ENCODE assay signal across 9 mouse cellular contexts in genomic region chr1:78310861-78311341, GRCm38 (mm10). TPM values are rescaled to one million over a fixed set of nuclear protein-coding genes. Genes with fewer than 3 reads are reported as not detected.
DNase-seq lines count a peak whose midpoint lies in the region; ATAC-seq and TF ChIP-seq lines count a peak whose summit lies in the region.
"Had no signal": no experiment of that assay in that cellular context is flagged by ENCODE, and none has a peak within 500 bp of the region (broad histone marks: within the 10 kb centered on the region; RNA-seq: fewer than 3 reads in every experiment).

No protein-coding gene starts in this region.

- 0 out of 2 replicates have a peak, but pooled peaks have one; percentile 1 for TF ChIP-seq CTCF in midbrain, postnatal 0 days (IDR thresholded peaks at IDR 0.05)

- WGBS in heart, embryonic 12.5 days, result under 1% methylated on average over 17 of the region's 17 CpGs
- WGBS in embryonic facial prominence, embryonic 15.5 days, result under 1% methylated on average over 17 of the region's 17 CpGs
- under 1% methylated on average over 17 of the region's 17 CpGs for WGBS in intestine, embryonic 14.5 days
- WGBS in limb, embryonic 11.5 days, result under 1% methylated on average over 17 of the region's 17 CpGs
- WGBS in midbrain, postnatal 0 days, result 1% methylated on average over 17 of the region's 17 CpGs

- H3K9me3 ChIP-seq in heart, embryonic 12.5 days (replicated peaks), result no peaks in the 10 kb centered on the region
- no peaks in the 10 kb centered on the region for H3K9me3 ChIP-seq in embryonic facial prominence, embryonic 15.5 days (replicated peaks)
- no peaks in the 10 kb centered on the region for H3K9me3 ChIP-seq in intestine, embryonic 14.5 days (ENCODE audit: control insufficient read depth, low read length)
- no peaks in the 10 kb centered on the region for H3K9me3 ChIP-seq in limb, embryonic 11.5 days (ENCODE audit: control insufficient read depth, low read length)
- no peaks in the 10 kb centered on the region for H3K9me3 ChIP-seq in midbrain, postnatal 0 days (ENCODE audit: low read length)

- peak overlapping the region; percentile 54 for H3K4me3 ChIP-seq in heart, embryonic 12.5 days
- peak overlapping the region; percentile 56 for H3K4me3 ChIP-seq in embryonic facial prominence, embryonic 15.5 days (replicated peaks)
- H3K4me3 ChIP-seq in intestine, embryonic 14.5 days (ENCODE audit: low read depth, low read length), result peak overlapping the region; percentile 54
- peak overlapping the region; percentile 57 for H3K4me3 ChIP-seq in limb, embryonic 11.5 days (ENCODE audit: low read depth, low read length)
- peak overlapping the region; percentile 66 for H3K4me3 ChIP-seq in midbrain, postnatal 0 days (ENCODE audit: low read depth, low read length)

- peaks cover 56% of the 10 kb centered on the region for H3K27me3 ChIP-seq in heart, embryonic 12.5 days (replicated peaks)
- peaks cover 23% of the 10 kb centered on the region for H3K27me3 ChIP-seq in embryonic facial prominence, embryonic 15.5 days
- H3K27me3 ChIP-seq in intestine, embryonic 14.5 days (replicated peaks; ENCODE audit: control insufficient read depth, insufficient read depth, low read length), result peaks cover 25% of the 10 kb centered on the region
- peaks cover 21% of the 10 kb centered on the region for H3K27me3 ChIP-seq in limb, embryonic 11.5 days (ENCODE audit: control insufficient read depth, insufficient read depth, low read length)
- peaks cover 21% of the 10 kb centered on the region; the same call in 1 of the 2 replicates for H3K27me3 ChIP-seq in midbrain, postnatal 0 days (ENCODE audit: insufficient read depth, low read length)
- H3K27me3 ChIP-seq: CH12.LX had no signal

- H3K4me2 ChIP-seq in heart, embryonic 12.5 days, result peak overlapping the region; percentile 98
- H3K4me2 ChIP-seq in embryonic facial prominence, embryonic 15.5 days (replicated peaks), result peak overlapping the region; percentile 100
- H3K4me2 ChIP-seq in intestine, embryonic 14.5 days (ENCODE audit: low read length), result peak overlapping the region; percentile 76
- peak overlapping the region; percentile 100 for H3K4me2 ChIP-seq in limb, embryonic 11.5 days (ENCODE audit: low read depth, severe bottlenecking)
- H3K4me2 ChIP-seq in midbrain, postnatal 0 days (ENCODE audit: low read depth, low read length, poor library complexity, severe bottlenecking), result peak overlapping the region; percentile 99

- peak overlapping the region; percentile 35; the same call in 1 of the 2 replicates for H3K9ac ChIP-seq in heart, embryonic 12.5 days
- H3K9ac ChIP-seq in embryonic facial prominence, embryonic 15.5 days, result no peak overlapping the region
- peak overlapping the region; percentile 60 for H3K9ac ChIP-seq in intestine, embryonic 14.5 days (ENCODE audit: low read length)
- no peak overlapping the region for H3K9ac ChIP-seq in limb, embryonic 11.5 days (ENCODE audit: low read length)
- peak overlapping the region; percentile 52; the same call in 1 of the 2 replicates for H3K9ac ChIP-seq in midbrain, postnatal 0 days (replicated peaks; ENCODE audit: low read length, poor library complexity, severe bottlenecking)

- peaks cover 16% of the 10 kb centered on the region for H3K4me1 ChIP-seq in heart, embryonic 12.5 days (replicated peaks)
- H3K4me1 ChIP-seq in embryonic facial prominence, embryonic 15.5 days, result peaks cover 16% of the 10 kb centered on the region
- H3K4me1 ChIP-seq in intestine, embryonic 14.5 days (replicated peaks; ENCODE audit: control insufficient read depth, insufficient read depth, low read length), result peaks cover 12% of the 10 kb centered on the region; the same call in 1 of the 2 replicates
- H3K4me1 ChIP-seq in limb, embryonic 11.5 days (ENCODE audit: control insufficient read depth, insufficient read depth, low read length), result peaks cover 12% of the 10 kb centered on the region
- 0 out of 2 replicates have a peak, but pooled peaks cover 6% of the 10 kb centered on the region for H3K4me1 ChIP-seq in midbrain, postnatal 0 days (ENCODE audit: insufficient read depth, low read length)

- no peaks in the 10 kb centered on the region for H3K36me3 ChIP-seq in heart, embryonic 12.5 days
- H3K36me3 ChIP-seq in embryonic facial prominence, embryonic 15.5 days, result no peaks in the 10 kb centered on the region
- no peaks in the 10 kb centered on the region for H3K36me3 ChIP-seq in intestine, embryonic 14.5 days (ENCODE audit: control insufficient read depth, insufficient read depth, low read length)
- H3K36me3 ChIP-seq in limb, embryonic 11.5 days (ENCODE audit: control insufficient read depth, insufficient read depth, low read length), result no peaks in the 10 kb centered on the region
- no peaks in the 10 kb centered on the region for H3K36me3 ChIP-seq in midbrain, postnatal 0 days (ENCODE audit: insufficient read depth, low read length)

- no peak overlapping the region for H3K27ac ChIP-seq in heart, embryonic 12.5 days (ENCODE audit: poor library complexity, severe bottlenecking)
- no peak overlapping the region for H3K27ac ChIP-seq in embryonic facial prominence, embryonic 15.5 days (replicated peaks)
- peak overlapping the region; percentile 62; the same call in 1 of the 2 replicates for H3K27ac ChIP-seq in intestine, embryonic 14.5 days (ENCODE audit: low read depth)
- no peak overlapping the region for H3K27ac ChIP-seq in limb, embryonic 11.5 days (replicated peaks; ENCODE audit: low read depth, low read length)
- H3K27ac ChIP-seq in midbrain, postnatal 0 days (ENCODE audit: low read depth, low read length), result no peak overlapping the region

- no peak for ATAC-seq in heart, embryonic 12.5 days (ENCODE audit: insufficient number of reproducible peaks, low FRiP score)
- ATAC-seq in embryonic facial prominence, embryonic 15.5 days (ENCODE audit: insufficient number of reproducible peaks, low FRiP score, low TSS enrichment, low read depth), result peak; percentile 80
- peak; percentile 65; the same call in 1 of the 2 replicates for ATAC-seq in intestine, embryonic 14.5 days (replicated peaks; ENCODE audit: low FRiP score, low TSS enrichment, low read depth)
- ATAC-seq in limb, embryonic 11.5 days (ENCODE audit: insufficient number of reproducible peaks, low FRiP score, low TSS enrichment, low read depth), result peak; percentile 56; the same call in 1 of the 2 replicates
- ATAC-seq in midbrain, postnatal 0 days (ENCODE audit: low FRiP score), result 0 out of 2 replicates have a peak, but pooled peaks have one; percentile 27

- no peak for DNase-seq in heart, adult 9 months (ENCODE audit: low spot score in 2 of 2)
- DNase-seq in intestine, embryonic 14.5 days (ENCODE audit: low spot score), result peak; percentile 76
- DNase-seq in limb, embryonic 11.5 days (ENCODE audit: low spot score), result peak; percentile 59
- DNase-seq in midbrain, postnatal 0 days (ENCODE audit: low spot score), result peak; percentile 65
- DNase-seq in thymus, postnatal 14 days, result no peak
- DNase-seq in spleen, postnatal 36 days (ENCODE audit: low spot score in 2 of 2), result no peak

RNA-seq across cellular contexts. Expression of gene Sgpp2, which starts 0.8 kb away (rescaled TPM):
- 0.14 TPM in 2 replicates for polyA plus RNA-seq in heart, embryonic 12.5 days (2016; fragmentation: Nextera tagmentation; extraction: Ambion mirVana)
- polyA plus RNA-seq in embryonic facial prominence, embryonic 15.5 days (2015; fragmentation: Nextera tagmentation; extraction: Ambion mirVana), result 3.2 and 3.6 TPM in 2 replicates
- polyA plus RNA-seq in intestine, embryonic 14.5 days (2014; fragmentation: Nextera tagmentation; extraction: Ambion mirVana), result 37.8 and 43.2 TPM in 2 replicates
- polyA plus RNA-seq in limb, embryonic 11.5 days (2014; fragmentation: Nextera tagmentation; extraction: Ambion mirVana), result 0.65 and 1.4 TPM in 2 replicates
- total RNA-seq in midbrain, postnatal 0 days (2014; rRNA removed), result 2.8 and 3.3 TPM in 2 replicates
- polyA plus RNA-seq in midbrain, postnatal 0 days (2015; fragmentation: Nextera tagmentation; extraction: Ambion mirVana), result 1.7 and 1.9 TPM in 2 replicates

Comparison
In these comparisons a context has a peak if more than half of its experiments do, and no peak if none do; other contexts are left out.
1. H3K9ac ChIP-seq: peak in heart, embryonic 12.5 days (single experiment), intestine, embryonic 14.5 days (single experiment) and midbrain, postnatal 0 days (single experiment); none in embryonic facial prominence, embryonic 15.5 days (single experiment) and limb, embryonic 11.5 days (single experiment).
2. DNase-seq: peak in intestine, embryonic 14.5 days (single experiment), limb, embryonic 11.5 days (single experiment) and midbrain, postnatal 0 days (single experiment); none in heart, adult 9 months (0 of 2), thymus, postnatal 14 days (single experiment) and spleen, postnatal 36 days (0 of 2).
3. Peak in every context shown above with its lines, with median percentiles within 50 percentile points of each other: H3K4me2 ChIP-seq and H3K4me3 ChIP-seq.